Mouse (Mus musculus) spleen, postnatal 0 days (tissue): ENCODE data around the gene Usp49. TPM values are rescaled to one million over a fixed set of nuclear protein-coding genes. Genes with fewer than 3 reads are reported as not detected.

Experiments
- polyA plus RNA-seq: library from polyadenylated mRNA; unstranded; fragments of >200 nt; fragmentation: Nextera tagmentation; extraction: Ambion mirVana; gene quantifications from 2 replicates; pipeline ENCODE4 v1.2.1, GENCODE M21; 2015

Gene Usp49
- 5.6 and 5.7 TPM in 2 replicates for polyA plus RNA-seq

GRCm38 (mm10) chr17:47630678-47631065, at the start of gene Usp49:
Gene Usp49, plus strand, starts transcription at chr17:47630690.

DNA sequence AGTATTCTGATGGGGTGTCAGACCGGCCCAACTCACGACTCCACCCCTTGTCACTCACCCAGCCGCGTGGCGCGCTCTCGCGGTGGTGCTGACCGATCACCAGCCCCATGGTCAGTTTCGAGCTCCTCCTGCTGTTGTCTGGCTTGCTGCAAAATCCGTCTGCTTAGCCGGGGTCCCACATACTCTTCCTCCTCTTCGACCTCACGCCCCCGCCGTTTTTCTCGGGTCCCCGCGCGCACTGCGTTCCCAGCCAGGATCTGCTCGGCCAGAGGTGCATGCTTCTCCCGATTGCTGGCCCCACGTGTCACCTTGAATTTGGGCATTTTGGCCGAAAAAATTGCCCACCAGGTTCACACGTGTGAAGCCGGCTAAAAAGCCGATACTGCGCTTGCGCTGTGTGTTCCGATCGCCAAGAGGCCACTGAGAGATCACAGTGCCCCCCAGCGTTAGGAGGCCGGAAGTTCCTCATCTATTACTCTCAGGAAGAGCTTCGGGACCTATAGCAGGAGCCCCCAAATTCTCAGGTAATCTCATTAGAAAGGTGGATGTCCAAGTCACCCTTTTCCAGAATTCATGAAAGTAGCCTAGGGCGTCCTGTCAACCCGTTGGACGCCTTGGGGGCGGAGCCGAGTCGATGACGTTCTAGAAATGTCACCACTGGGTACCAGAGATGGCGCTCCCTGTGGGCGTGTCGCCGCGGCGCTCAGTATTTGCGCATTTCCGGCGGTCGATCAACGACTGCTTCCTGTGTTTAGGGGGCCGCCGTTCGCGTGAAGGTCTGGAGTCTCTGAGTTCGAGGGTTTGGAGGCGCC, 19.4 kb upstream of the Usp49 start, which contains the start of the genes Bysl, Med20 and Gm20517:
TSS of gene Bysl (minus strand) at position 644 of the 812 bp plus-strand sequence.
TSS of gene Med20 (plus strand) at position 734 of the 812 bp plus-strand sequence.
TSS of gene Gm20517 (plus strand) at position 741 of the 812 bp plus-strand sequence.

DNA sequence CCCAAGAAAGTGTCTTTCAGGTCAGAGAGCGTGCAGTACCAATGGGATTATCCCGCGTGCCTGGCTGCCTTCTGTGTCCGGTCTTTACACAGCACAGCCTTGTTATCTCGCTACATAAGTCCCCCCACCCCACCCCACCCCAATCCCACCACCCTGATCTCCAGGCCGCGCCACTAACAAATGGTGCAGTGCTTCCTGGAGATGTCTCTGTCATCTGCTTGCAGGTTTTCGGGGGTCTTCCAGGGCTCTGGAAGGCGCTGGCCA, 57.8 kb downstream of the Usp49 start, which contains the start of gene Tomm6:
TSS of gene Tomm6 (minus strand) at position 43 of the 264 bp plus-strand sequence.

GRCm38 (mm10) chr17:47688608-47689575, 58.4 kb downstream of the Usp49 start, which contains the start of gene Frs3:
Gene Frs3, plus strand, starts transcription at chr17:47689030.

GRCm38 (mm10) chr17:47694442-47694502, 63.8 kb downstream of the Usp49 start, which contains the start of gene Gm21981:
Gene Gm21981, minus strand, starts transcription at chr17:47694455.

GRCm38 (mm10) chr17:47694503-47695336, 64.2 kb downstream of the Usp49 start, which contains the start of gene Prickle4:
Gene Prickle4, minus strand, starts transcription at chr17:47694736.

DNA sequence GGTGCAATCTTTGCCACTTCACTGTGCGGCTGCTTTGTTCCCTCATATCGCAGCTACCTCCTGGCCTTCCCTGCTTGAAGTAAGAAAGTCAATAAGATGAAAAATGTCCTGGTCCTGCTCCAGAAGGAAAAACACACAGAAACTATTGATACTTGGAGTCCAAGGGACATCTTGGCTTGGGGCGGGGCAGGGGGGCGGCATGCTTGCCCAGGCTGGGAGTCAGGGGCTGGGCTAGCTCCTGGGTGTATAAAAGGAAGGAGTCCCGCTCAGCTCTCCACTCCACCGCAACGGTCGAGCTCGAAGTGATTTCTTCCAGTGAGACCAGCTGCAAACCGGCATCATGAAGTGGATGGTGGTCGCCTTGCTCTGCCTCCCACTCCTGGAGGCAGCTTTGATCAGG, 96.1 kb downstream of the Usp49 start, which contains the start of gene Pgc:
TSS of gene Pgc (plus strand) at position 277 of the 400 bp plus-strand sequence.

Other genes starting within 250 kb of the Usp49 start
- gene Guca1b, start 245.3 kb upstream of the Usp49 start, polyA plus RNA-seq = 0.23 and 0.30 TPM in 2 replicates
- gene Guca1a, start 230.1 kb upstream of the Usp49 start, polyA plus RNA-seq = 2.3 and 3.3 TPM in 2 replicates
- 0.37 and 0.50 TPM in 2 replicates for gene AI661453, start 194.1 kb upstream of the Usp49 start, polyA plus RNA-seq
- 0.24 and 0.26 TPM in 2 replicates for gene 1700001C19Rik, start 193.3 kb upstream of the Usp49 start, polyA plus RNA-seq
- 17.2 TPM in 2 replicates for gene Taf8, start 128.4 kb upstream of the Usp49 start, polyA plus RNA-seq
- 434 and 462 TPM in 2 replicates for gene Ccnd3, start 125.6 kb upstream of the Usp49 start, polyA plus RNA-seq
- gene Bysl, start 19.2 kb upstream of the Usp49 start, polyA plus RNA-seq = 14.0 and 15.8 TPM in 2 replicates
- gene Med20, start 19.1 kb upstream of the Usp49 start, polyA plus RNA-seq = 26.4 and 29.3 TPM in 2 replicates
- gene Gm20517, start 19.1 kb upstream of the Usp49 start, polyA plus RNA-seq = 1.8 and 2.0 TPM in 2 replicates
- 310 and 337 TPM in 2 replicates for gene Tomm6, start 57.7 kb downstream of the Usp49 start, polyA plus RNA-seq
- 0.69 and 1.3 TPM in 2 replicates for gene Frs3, start 58.3 kb downstream of the Usp49 start, polyA plus RNA-seq
- 0.10 TPM in 1 of 2 replicates, not detected in the other for gene Gm21981, start 63.8 kb downstream of the Usp49 start, polyA plus RNA-seq
- 0.46 TPM in 1 of 2 replicates, not detected in the other for gene Prickle4, start 64.0 kb downstream of the Usp49 start, polyA plus RNA-seq
- 0.14 and 0.24 TPM in 2 replicates for gene Pgc, start 96.2 kb downstream of the Usp49 start, polyA plus RNA-seq
- gene Tfeb, start 106.3 kb downstream of the Usp49 start, polyA plus RNA-seq = 8.1 and 12.8 TPM in 2 replicates
- 2.0 and 2.8 TPM in 2 replicates for gene Mdfi, start 204.0 kb downstream of the Usp49 start, polyA plus RNA-seq